Mouse (Mus musculus) G1E-ER4 (cell line): ENCODE data around the gene Rffl. TPM values are rescaled to one million over a fixed set of nuclear protein-coding genes. Genes with fewer than 3 reads are reported as not detected.

ENCODE experiments used
- GATA1 ChIP-seq: IDR thresholded peaks from one replicate; pipeline ENCODE4 v1.8.0; 2012; ENCODE audit warnings: low read length, inconsistent platforms
- polyA plus RNA-seq: library from polyadenylated mRNA; stranded (reverse); fragments of >175 nt; gene quantifications from 2 replicates; pipeline ENCODE4 v1.2.3, GENCODE M21; 2012

The Rffl gene
- polyA plus RNA-seq, 1 experiment: 21.3 TPM

DNA sequence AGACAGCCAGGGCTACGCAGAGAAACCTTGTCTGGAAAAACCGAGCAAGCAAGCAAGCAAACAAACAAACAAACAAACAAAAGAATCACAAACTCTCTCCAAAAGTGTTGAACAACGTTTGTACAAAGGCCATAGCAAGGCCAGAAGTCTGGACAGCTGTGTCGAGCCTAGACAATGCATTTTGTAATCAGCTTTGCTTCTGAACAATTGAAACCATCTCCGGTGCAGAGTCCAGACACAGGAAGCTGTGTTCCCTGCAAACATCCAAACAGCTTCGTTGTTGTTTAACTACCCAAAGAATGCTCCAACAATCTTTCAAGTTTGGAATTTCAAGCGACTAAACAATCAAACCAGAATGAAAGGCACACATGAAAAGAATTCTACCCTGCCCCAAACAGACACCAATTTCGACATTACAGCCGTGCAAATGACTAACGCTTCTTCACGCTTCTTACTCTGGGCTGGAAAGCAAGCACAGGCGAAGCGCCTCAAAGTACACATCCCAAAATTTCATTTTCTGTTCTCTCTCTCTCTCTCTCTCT lies 13.6 kb downstream of the Rffl start:
- TF ChIP-seq GATA1: no peak

- TF ChIP-seq GATA1: no peak
Observed at GRCm38 (mm10) chr11:82856032-82856431, 15.0 kb downstream of the Rffl start.

DNA sequence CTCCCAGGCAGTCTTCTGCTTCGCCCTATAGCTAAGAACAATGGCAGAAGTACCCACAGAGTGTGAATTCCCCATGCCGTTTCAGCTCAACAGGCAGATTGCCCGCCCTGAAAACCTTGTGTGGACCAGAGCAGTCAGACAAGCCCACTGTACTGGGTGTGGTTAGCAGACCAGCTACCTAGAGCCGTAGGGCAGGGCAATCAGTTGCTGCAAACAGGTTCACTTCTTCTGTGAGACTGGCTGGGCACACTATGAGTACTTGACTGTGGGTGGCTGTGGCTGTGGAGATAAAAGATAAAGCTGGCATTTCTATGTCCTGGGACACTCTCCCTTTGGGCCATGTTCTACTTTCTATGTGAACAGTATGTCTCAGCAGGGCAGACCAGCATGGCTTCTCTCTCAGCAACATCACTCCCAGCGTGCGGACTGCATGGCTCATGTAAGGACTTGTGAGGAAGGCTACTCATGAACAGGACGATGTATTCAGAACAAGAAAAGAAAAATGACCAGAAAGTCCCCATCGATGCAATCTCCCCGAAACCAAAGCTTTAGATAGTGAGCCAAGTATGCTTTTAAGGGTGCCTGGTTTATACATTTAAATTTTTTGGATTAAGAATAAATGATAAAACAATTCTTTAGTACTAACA lies 15.6 kb downstream of the Rffl start:
- no peak for TF ChIP-seq GATA1

DNA sequence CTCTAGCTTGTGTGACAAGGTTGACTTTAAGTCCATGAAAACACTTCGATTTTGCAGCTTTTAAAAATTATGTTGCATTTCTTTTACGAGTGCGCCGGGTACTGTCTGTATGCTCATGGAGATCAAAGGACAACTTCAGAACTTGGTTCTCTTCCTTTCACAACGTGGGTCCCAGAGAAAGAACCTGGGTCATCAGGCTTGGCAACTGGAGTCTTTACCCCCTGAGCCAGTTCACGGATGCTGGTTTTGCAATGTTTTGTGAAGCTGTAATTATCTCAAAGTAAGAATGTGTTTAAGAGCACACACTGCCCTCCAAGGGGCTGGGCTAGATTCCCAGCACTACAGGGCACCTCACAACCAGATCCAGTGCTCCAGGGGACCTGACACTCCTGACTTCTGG lies 16.9 kb downstream of the Rffl start:
- no peak for TF ChIP-seq GATA1

- TF ChIP-seq GATA1: no peak
Observed at GRCm38 (mm10) chr11:82852958-82853357, 18.1 kb downstream of the Rffl start.

DNA sequence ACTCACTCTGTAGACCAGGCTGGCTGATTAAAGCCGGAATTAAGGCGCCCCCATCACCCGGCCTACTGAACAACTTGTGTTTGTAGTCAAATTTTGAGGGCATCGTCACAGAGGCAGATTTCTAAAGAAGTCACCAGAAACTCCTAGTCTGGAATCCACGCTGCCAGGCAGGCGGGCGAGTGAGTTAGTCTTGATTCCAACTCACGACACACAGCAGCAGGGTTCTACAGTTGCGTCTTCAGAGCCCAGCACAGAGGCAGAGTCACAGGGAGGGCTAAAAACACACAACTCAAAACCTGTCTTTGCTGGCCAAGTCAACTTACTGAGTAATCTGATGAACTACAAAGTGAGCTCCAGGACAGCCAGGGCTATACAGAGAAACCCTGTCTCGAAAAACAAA lies 18.5 kb downstream of the Rffl start:
- no peak for TF ChIP-seq GATA1

- no peak for TF ChIP-seq GATA1
Observed at GRCm38 (mm10) chr11:82852115-82852514, 18.9 kb downstream of the Rffl start.

DNA sequence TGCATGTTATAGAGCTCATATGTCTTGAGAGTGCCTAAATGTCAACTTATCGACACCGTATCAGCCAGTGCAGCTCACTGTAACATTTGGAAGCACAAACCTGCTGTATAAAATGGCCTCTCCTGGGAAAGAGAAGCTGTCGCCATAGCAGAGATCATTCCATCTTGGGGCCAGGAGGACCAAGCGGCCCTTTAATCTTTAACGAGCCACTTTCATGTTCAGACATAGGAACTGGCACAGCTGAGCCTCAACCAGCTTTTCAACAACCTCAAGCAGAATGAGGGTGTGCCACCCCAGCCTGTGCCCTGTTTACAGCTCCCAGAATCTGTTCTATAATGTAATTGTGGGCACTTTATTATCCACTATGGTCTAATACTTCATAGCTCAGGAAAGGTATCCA lies 20.8 kb downstream of the Rffl start:
- no peak for TF ChIP-seq GATA1

DNA sequence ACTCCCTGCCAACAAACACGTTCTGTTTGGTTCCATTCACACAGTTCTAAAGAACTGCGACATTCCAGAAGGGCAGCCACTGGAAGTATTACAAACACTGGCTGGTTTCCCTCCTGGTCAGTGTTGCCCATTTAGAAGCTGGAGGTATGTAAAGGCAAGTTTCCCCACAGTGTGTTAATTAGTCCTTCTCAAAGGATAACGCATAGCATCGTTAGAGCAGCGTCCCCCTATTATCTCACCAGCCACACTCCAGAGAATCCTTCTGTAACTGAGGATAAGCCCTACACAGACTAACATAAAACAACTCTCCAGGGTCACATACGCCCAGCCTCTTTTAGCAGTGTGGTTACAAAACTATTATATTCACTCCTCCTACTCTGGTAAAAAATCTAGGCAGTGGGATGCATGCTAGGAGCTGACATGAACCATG lies 23.4 kb downstream of the Rffl start:
- peak; percentile 55 for TF ChIP-seq GATA1

DNA sequence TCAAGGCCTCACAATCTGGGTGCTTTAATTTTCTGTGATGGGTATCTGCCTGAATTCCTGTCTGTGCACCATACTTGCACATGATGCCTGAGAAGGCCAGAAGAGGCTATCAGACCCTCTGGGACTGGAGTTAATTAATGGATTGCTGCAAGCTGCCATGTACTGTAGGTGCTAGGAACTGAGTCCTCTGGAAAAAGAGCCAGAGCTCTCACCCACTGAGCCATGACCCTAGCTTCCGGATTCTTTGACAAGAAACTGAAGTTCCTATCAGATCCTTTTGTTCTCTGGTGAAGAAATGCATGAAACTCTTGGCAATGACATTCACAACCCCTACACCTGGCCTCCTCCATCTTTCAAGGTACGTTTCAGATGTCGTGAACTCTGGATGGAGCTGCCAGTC lies 24.1 kb downstream of the Rffl start:
- TF ChIP-seq GATA1: no peak

GRCm38 (mm10) chr11:82846079-82846436 lies 25.0 kb downstream of the Rffl start:
- no peak for TF ChIP-seq GATA1

DNA sequence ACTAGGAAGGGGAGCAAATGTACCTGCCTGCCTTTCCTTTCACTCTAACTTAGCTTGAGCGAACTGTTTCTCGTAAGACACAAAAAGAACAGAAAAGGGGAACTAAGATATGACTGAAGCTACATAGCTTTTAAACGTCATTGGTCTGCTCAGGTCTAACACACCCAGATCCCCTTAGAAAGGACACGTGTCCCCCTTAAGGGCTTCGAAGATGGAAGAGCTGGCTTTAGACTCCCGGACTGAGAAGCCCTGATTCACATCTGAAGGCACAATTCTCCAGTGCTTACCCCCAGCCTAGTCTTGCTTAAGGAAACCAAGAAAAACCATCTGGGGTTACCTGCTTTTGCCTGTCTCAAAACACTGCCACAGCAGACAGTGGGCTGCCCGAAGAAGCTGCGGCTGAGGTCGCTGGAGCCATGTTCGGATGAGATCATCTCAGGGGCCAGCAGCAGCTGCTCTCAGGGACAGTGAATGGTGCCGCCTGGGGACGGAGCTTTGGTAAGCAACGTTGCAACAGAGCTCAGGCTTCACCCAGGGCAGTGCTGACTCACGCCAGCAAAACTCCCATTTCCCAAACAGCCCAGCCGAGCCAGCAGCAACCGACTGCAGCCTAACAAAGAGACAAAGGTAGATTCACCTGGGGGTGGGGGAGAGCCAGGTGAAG lies 25.5 kb downstream of the Rffl start:
- TF ChIP-seq GATA1: no peak

DNA sequence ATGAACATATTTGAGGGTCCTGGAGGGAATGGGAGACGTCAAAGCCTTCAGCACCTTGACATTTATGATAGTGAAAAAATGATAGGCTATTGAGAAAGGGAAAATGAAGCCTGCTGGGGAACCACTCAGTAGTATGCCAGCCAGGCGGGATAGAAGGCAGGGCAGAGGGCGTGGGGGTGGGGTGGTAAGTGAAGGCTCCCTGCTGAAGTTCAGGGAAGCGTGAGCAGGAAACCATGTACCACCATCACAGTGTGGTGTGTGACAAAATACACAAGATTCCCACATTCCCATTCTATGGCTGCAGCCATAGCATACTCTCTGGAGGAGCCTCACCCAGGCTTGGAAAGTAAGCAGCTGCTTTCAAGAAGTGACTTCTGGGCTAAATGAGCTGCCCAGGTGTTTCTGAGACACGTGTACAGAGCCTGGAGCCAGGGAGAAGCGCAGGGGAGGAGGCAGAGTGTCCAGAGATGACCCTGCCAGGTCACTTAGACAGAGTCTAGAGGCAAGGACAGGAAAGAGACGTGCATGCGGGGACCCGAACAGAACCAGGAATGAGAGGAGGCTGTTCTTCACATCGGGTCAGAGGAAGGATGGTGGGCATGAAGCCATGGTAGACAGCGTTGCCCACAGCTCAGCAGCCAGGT lies 26.1 kb downstream of the Rffl start:
- TF ChIP-seq GATA1: no peak

DNA sequence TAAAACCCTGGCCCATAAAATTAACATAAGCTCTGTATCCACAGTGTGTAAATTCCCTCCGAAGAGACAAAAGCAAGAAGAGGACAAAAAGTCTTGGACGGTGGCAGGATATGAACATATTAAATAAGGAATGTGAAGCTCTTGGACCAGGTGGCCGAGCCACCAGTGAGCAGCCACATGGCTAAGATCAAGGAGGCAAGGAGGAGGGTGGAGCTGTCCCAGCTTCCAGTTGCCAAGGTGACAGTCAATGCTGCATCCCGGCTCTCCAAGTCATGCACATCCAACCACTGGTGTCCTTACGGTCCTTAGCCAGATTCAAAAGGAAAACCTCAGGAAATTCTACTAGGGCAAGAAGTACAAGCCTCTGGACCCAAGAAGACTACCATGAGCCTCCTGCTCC lies 32.5 kb downstream of the Rffl start:
- TF ChIP-seq GATA1: no peak

DNA sequence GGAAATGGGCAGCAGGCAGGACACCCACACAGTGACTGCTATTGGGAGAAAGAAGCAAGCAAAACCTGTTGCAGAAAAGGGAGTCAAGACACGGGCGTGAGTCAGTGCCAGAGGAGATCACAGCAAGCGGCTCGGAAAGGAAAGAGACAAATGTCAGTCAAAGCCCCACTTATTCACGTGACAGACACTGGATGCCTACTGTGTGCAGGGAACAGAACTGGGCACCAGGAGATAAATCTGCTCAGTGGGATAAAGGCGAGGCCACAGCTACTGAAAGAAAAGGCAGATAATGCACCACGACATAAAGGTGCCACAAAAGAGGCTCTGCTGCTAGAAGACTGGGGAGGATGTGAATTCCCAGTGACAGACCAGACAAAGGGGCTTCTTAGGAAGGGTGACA lies 33.2 kb downstream of the Rffl start:
- TF ChIP-seq GATA1: no peak

DNA sequence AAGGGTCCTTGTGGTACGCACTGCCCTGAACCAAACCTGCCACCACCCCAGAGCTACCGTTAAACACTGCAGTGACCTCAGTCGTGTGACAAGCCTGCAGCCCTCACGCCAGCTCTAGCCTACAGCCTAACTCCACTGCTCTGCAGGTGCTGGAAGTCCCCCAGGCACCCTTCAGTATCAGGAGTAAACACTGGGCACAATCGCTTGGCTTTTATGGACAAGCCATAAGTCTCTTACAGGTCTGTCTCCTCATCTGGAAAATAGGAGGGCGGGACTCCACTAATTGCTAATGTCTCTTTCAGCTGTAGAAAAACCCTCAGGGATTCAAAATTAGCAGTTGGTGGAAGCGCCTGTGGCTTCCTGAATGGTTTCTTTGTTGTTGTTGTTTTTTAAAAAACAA lies 33.8 kb downstream of the Rffl start:
- no peak for TF ChIP-seq GATA1
